Mouse (Mus musculus) heart, postnatal 0 days (tissue): ENCODE data around the gene Efna5. TPM values are rescaled to one million over a fixed set of nuclear protein-coding genes. Genes with fewer than 3 reads are reported as not detected.

Experiments
- ATAC-seq: fragments of 200-750 bp; cut with Nextera tagmentation; 2 replicates; pipeline ENCODE4 v1.8.0; 2017; ENCODE audit warnings: low read depth, moderate number of reproducible peaks, moderate library complexity; ENCODE audit not compliant: insufficient read depth
- DNase-seq: peaks from one replicate; pipeline ENCODE4 v3.0.0-alpha.2; 2016; ENCODE audit warnings: low spot score
- H3K27ac ChIP-seq: fragments of 300-500 bp; sonication (generic); 2 replicates; pipeline ENCODE4 v1.5.1; 2014; ENCODE audit warnings: low read depth, mild to moderate bottlenecking
- H3K27me3 ChIP-seq: fragments of 300-500 bp; sonication (generic); 2 replicates; pipeline ENCODE4 v1.6.1; 2014; ENCODE audit warnings: low read length, mixed read lengths; ENCODE audit not compliant: control insufficient read depth, insufficient read depth
- H3K36me3 ChIP-seq: fragments of 300-500 bp; sonication (generic); replicated peaks from 2 replicates; pipeline ENCODE4 v1.6.1; 2014; ENCODE audit warnings: low read length, mixed read lengths; ENCODE audit not compliant: control insufficient read depth, insufficient read depth
- H3K4me1 ChIP-seq: fragments of 300-500 bp; sonication (generic); 2 replicates; pipeline ENCODE4 v1.6.1; 2014; ENCODE audit warnings: antibody characterized with exemption; ENCODE audit not compliant: control insufficient read depth, insufficient read depth
- H3K4me2 ChIP-seq: fragments of 300-500 bp; sonication (generic); 2 replicates; pipeline ENCODE4 v1.6.1; 2014; ENCODE audit warnings: low read depth, mild to moderate bottlenecking, low read length, moderate library complexity
- H3K4me3 ChIP-seq: fragments of 300-500 bp; sonication (generic); 2 replicates; pipeline ENCODE4 v1.5.1; 2014; ENCODE audit warnings: low read depth, low read length
- H3K9ac ChIP-seq: fragments of 300-500 bp; sonication (generic); replicated peaks from 2 replicates; pipeline ENCODE4 v1.6.1; 2014; ENCODE audit warnings: low read depth, low read length, mixed read lengths
- H3K9me3 ChIP-seq: fragments of 300-500 bp; sonication (generic); replicated peaks from 2 replicates; pipeline ENCODE4 v1.6.1; 2016; ENCODE audit warnings: low read length; ENCODE audit not compliant: control insufficient read depth
- CTCF ChIP-seq: IDR thresholded peaks from 2 replicates; pipeline ENCODE4 v1.5.1; 2016; ENCODE audit warnings: antibody characterized with exemption, control low read depth, low read depth
- EP300 ChIP-seq: IDR thresholded peaks from 2 replicates; pipeline ENCODE4 v1.6.1; 2016; ENCODE audit warnings: antibody characterized with exemption, low read depth
- WGBS: fragments of 180-500 bp; shearing (Covaris S2); extraction: QIAGEN DNeasy Blood & Tissue Kit; methylation state at CpG from one replicate; pipeline ENCODE4 v1.1.7; 2014; 5-methylcytosine and 5-hydroxymethylcytosine counted together
- polyA plus RNA-seq: library from polyadenylated mRNA; unstranded; fragments of >200 nt; fragmentation: Nextera tagmentation; extraction: Ambion mirVana; gene quantifications from 2 replicates; pipeline ENCODE4 v1.2.1, GENCODE M21; 2015
- total RNA-seq: library from RNA; depleted of rRNA; stranded (reverse); fragments of >200 nt; gene quantifications from 2 replicates; pipeline ENCODE4 v1.2.3, GENCODE M21; 2014; ENCODE audit warnings: low replicate concordance

Gene Efna5
- total and polyA plus RNA-seq, 2 experiments from 2014 or later: 3.7 to 16.2 TPM

DNA sequence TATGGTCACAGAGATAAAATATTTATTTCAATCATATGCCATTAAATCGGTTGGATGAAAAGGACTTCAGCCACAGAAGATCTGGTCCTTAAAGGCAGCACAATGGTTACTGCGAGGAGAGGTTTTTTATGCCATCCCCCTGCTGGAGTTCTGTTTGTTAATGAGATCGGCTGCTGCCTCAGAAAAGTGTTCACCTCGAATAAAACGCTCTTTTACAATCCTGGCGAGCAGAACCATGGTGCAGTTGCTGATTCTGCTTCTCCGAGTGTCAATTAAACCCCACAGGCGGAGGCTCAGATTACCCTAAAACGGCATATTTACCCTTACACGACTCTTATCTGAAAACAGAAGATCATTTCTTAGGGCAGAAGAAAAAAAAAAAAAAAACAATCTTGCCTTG is 146.2 kb downstream of the Efna5 start:
- Histone ChIP-seq H3K4me3 (no peak overlapping the region), H3K9me3 (no peaks in the 10 kb centered on the region), H3K27me3 (no peaks in the 10 kb centered on the region), H3K9ac (no peak overlapping the region; the same call in 1 of the 2 replicates), H3K4me2 (peak overlapping the region; percentile 18; the same call in 1 of the 2 replicates), H3K27ac (peak overlapping the region; percentile 46; the same call in 1 of the 2 replicates), H3K36me3 (no peaks in the 10 kb centered on the region), H3K4me1 (peaks cover 16% of the 10 kb centered on the region)
- ATAC-seq (no peak), DNase-seq (no peak)
- no peak for TF ChIP-seq EP300
- no peak for TF ChIP-seq CTCF
- WGBS: 41% methylated on average over 10 of the region's 10 CpGs

DNA sequence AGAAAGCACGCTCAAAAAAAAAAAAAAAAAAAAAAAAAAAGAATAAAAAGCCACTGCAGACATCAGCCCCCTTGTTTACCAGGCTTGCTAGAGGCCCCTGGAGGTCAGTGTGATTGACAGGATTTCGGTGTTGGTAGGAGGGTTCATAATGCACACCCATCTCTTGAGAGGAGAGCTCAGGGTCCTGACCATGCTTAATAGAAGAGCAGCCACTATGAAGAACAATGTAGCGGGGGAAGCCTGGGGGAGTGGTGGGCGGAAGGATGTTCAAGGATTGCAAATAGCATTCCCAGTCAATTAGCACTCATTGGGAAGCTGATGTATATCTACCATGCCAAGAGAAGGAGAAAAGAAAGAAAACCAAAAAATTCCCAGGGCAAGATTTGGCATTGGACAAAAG is 147.1 kb downstream of the Efna5 start:
- no peak overlapping the region for H3K9ac ChIP-seq
- no peak for DNase-seq
- TF ChIP-seq CTCF (no peak), EP300 (no peak)
- peaks cover 23% of the 10 kb centered on the region for H3K4me1 ChIP-seq
- no peaks in the 10 kb centered on the region for H3K27me3 ChIP-seq
- H3K9me3 ChIP-seq: no peaks in the 10 kb centered on the region
- H3K27ac ChIP-seq: no peak overlapping the region
- ATAC-seq: no peak
- no peak overlapping the region for H3K4me3 ChIP-seq
- 73% methylated on average over 4 of the region's 4 CpGs for WGBS
- no peaks in the 10 kb centered on the region for H3K36me3 ChIP-seq
- no peak overlapping the region for H3K4me2 ChIP-seq

DNA sequence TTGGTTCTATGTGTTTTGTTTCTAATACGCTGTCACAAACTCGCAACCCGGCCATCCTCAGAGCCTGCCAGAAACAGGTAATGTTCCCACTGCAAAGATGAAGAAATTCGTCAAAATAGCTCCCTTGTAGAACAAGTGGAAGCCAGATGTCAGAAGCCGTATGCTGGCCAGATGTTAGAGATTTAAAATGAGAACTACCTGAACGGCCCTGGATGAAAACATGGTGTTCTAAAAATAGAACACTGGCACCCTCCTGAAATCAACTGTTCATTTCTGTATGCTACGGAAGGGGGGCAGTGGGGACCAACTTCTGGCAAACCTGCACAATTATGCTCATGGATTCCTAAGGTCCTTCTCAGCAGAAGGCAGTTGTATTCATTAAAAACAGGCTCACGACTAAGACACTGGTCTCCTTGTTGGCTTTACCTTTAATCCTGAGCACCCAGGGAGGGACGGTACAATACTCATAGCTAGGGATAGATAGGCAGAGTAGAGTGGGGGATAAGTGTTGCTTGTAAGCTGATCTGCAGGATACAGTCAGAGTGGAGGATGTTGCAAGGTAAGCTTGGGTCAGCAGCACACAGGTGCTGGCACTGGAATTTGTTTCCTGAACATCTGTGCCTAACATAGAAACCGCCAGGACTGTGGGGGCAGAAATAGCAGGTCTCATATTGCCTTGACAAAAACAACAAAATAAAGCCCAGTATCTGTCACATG is 151.2 kb downstream of the Efna5 start:
- ATAC-seq (0 out of 2 replicates have a peak, but pooled peaks have one; percentile 36), DNase-seq (peak; percentile 48)
- Histone ChIP-seq H3K27me3 (no peaks in the 10 kb centered on the region), H3K36me3 (no peaks in the 10 kb centered on the region), H3K4me1 (peaks cover 22% of the 10 kb centered on the region), H3K4me3 (no peak overlapping the region), H3K9ac (no peak overlapping the region), H3K27ac (peak overlapping the region; percentile 36; the same call in 1 of the 2 replicates), H3K4me2 (peak overlapping the region; percentile 17), H3K9me3 (no peaks in the 10 kb centered on the region)
- TF ChIP-seq CTCF: no peak
- TF ChIP-seq EP300: no peak
- WGBS: 47% methylated on average over 10 of the region's 10 CpGs

DNA sequence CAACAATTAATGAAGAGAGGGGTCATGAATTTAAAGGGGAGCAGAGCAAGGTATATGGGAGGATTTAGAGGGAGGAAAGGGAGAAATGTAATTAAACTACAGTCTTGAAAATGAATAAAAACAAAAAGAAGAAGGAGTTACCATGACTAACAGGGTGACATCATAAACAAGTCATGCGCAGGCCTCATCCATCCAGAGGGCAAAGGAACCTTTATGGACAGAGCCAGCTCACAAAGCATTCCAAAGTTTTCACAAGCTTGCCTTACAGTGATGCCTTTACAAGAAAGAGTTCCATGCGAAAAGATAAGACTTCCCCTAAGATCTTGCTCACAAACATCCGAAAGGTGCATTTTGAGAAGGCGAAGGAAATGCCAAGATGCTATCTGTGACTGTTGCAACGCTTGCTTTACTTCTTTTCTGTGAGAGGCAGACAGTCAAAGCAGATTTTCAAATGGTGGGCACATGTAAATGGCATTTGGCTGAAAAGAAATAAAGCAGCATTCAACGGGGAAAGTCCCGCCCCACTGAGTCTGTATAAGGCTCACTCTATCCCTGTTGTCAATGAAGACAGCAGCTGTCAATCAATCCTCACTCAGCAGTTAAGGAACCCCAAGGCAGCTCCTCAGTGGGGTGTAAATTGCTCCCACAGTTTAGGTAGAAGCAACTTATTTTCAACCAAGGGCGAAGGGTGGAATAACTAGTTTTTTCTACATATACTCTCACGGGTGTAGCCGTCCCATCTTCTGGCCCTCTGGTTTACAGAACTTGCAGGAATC is 152.8 kb downstream of the Efna5 start:
- Histone ChIP-seq H3K9me3 (no peaks in the 10 kb centered on the region), H3K4me3 (no peak overlapping the region), H3K36me3 (no peaks in the 10 kb centered on the region), H3K27me3 (no peaks in the 10 kb centered on the region), H3K4me1 (peaks cover 24% of the 10 kb centered on the region), H3K9ac (no peak overlapping the region), H3K4me2 (no peak overlapping the region), H3K27ac (no peak overlapping the region)
- 76% methylated on average over 10 of the region's 10 CpGs for WGBS
- TF ChIP-seq CTCF: no peak
- TF ChIP-seq EP300: no peak
- DNase-seq (no peak), ATAC-seq (no peak)

DNA sequence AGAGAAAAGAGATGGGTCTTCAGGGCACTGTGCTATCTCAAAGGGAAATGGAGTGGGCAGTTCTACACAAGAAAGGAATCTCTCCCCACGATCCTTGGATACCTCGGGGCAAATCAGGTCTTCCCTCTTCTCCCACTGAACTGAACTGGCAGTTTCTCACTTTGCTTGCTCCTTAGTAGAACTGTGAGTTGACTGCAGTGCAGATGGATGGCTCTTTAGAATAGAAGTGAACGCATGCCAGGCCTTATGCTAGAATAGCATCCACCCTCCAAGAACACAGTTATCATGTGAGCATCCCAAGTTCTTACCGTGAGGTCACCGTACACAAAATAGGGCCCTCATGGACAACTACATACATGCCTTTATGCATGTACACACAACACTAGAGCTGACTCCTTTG is 155.0 kb downstream of the Efna5 start:
- Histone ChIP-seq H3K27me3 (no peaks in the 10 kb centered on the region), H3K4me1 (peaks cover 37% of the 10 kb centered on the region), H3K4me3 (no peak overlapping the region), H3K4me2 (no peak overlapping the region), H3K36me3 (no peaks in the 10 kb centered on the region), H3K9me3 (no peaks in the 10 kb centered on the region), H3K9ac (no peak overlapping the region), H3K27ac (no peak overlapping the region)
- 66% methylated on average over 5 of the region's 5 CpGs for WGBS
- DNase-seq (no peak), ATAC-seq (no peak)
- TF ChIP-seq EP300 (no peak), CTCF (no peak)
